Mouse (Mus musculus) embryonic fibroblast, embryonic 13.5 days (primary cell): ENCODE results near the gene Pgm3.

ENCODE experiments used
- CTCF ChIP-seq: IDR thresholded peaks from 2 replicates; pipeline ENCODE4 v1.5.1; 2011; ENCODE audit warnings: mild to moderate bottlenecking, control low read depth, low read length, moderate library complexity, borderline replicate concordance; ENCODE audit not compliant: insufficient read depth
- POLR2A ChIP-seq: IDR thresholded peaks from 2 replicates; pipeline ENCODE4 v1.6.1; 2011; ENCODE audit warnings: low read depth, mild to moderate bottlenecking, control low read depth, low read length, moderate library complexity

DNA sequence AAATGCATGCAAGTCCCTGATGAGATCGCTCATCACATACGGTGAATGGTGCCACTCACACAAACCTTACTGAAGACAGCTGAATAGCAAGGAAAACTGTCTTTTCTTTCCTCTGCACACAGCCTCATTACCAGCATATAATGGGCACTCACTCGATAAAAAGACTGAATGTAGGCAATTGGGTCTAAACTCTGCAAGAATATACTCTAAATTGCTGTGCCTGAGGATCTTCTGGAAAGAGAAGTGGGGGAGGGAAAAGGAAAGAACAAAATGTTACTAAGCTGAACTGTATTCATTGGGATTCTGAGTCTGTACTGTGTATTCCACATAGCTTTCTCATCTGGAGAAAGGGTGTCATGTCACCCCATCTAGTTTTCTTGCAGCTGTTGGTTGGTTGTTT, 28.2 kb downstream of the Pgm3 start:
- no peak for TF ChIP-seq CTCF
- no peak for TF ChIP-seq POLR2A
